Mouse (Mus musculus): ENCODE data around the gene Dhx9. TPM values are rescaled to one million over a fixed set of nuclear protein-coding genes. Genes with fewer than 3 reads are reported as not detected.
"Not testable (repeated sequence)": the region's sequence is repeated elsewhere in the genome, so short reads cannot be mapped to it uniquely, and the experiment has no call there.

The Dhx9 gene
- polyA plus RNA-seq, 1 experiment from 2014 or later: 46.8 TPM

GRCm38 (mm10) chr1:153424770-153425584 lies 62.5 kb downstream of the Dhx9 start, which contains the start of gene Shcbp1l:
Gene Shcbp1l (plus strand): TSS chr1:153425162.
- H3K9ac ChIP-seq (replicated peaks; ENCODE audit: low read depth, low read length): peak within 1 kb of the TSS; percentile 25; the same call in 1 of the 2 replicates
- H3K27me3 ChIP-seq (ENCODE audit: control insufficient read depth, insufficient read depth, low read length): no peaks in the 10 kb centered on the region
- peak; percentile 86 for ATAC-seq (ENCODE audit: insufficient number of reproducible peaks, insufficient read depth, low FRiP score, low read depth)
- H3K4me3 ChIP-seq (ENCODE audit: low read depth, low read length): peak within 1 kb of the TSS; percentile 43
- 1% methylated on average over 60 of the region's 60 CpGs for WGBS
- H3K36me3 ChIP-seq (ENCODE audit: control insufficient read depth, insufficient read depth, low read length): no peaks in the 10 kb centered on the region
- H3K9me3 ChIP-seq (ENCODE audit: control insufficient read depth, low read depth, low read length): no peaks in the 10 kb centered on the region
- peak within 1 kb of the TSS; percentile 94 for H3K4me2 ChIP-seq (replicated peaks; ENCODE audit: low read depth, low read length)
- no peak within 1 kb of the TSS for H3K27ac ChIP-seq (ENCODE audit: low read length)
- peaks cover 7% of the 10 kb centered on the region; the same call in 1 of the 2 replicates for H3K4me1 ChIP-seq (ENCODE audit: control insufficient read depth, insufficient read depth, low read length)

- H3K4me1 ChIP-seq (ENCODE audit: control insufficient read depth, insufficient read depth, low read length): peaks cover 7% of the 10 kb centered on the region; the same call in 1 of the 2 replicates
- WGBS: 11% methylated on average over 12 of the region's 12 CpGs
- no peak overlapping the region for H3K27ac ChIP-seq (ENCODE audit: low read length)
- ATAC-seq (ENCODE audit: insufficient number of reproducible peaks, insufficient read depth, low FRiP score, low read depth): no peak
- no peak overlapping the region for H3K9ac ChIP-seq (replicated peaks; ENCODE audit: low read depth, low read length)
- H3K27me3 ChIP-seq (ENCODE audit: control insufficient read depth, insufficient read depth, low read length): no peaks in the 10 kb centered on the region
- no peaks in the 10 kb centered on the region for H3K36me3 ChIP-seq (ENCODE audit: control insufficient read depth, insufficient read depth, low read length)
- H3K4me3 ChIP-seq (ENCODE audit: low read depth, low read length): peak overlapping the region; percentile 43; the same call in 1 of the 2 replicates
- H3K9me3 ChIP-seq (ENCODE audit: control insufficient read depth, low read depth, low read length): no peaks in the 10 kb centered on the region
- H3K4me2 ChIP-seq (replicated peaks; ENCODE audit: low read depth, low read length): peak overlapping the region; percentile 94
Observed at GRCm38 (mm10) chr1:153424271-153424670, 63.2 kb downstream of the Dhx9 start.

GRCm38 (mm10) chr1:153417805-153418204 lies 69.7 kb downstream of the Dhx9 start:
- H3K4me3 ChIP-seq (ENCODE audit: low read depth, low read length); H3K4me2 ChIP-seq (replicated peaks; ENCODE audit: low read depth, low read length); H3K9me3 ChIP-seq (ENCODE audit: control insufficient read depth, low read depth, low read length); H3K36me3 ChIP-seq (ENCODE audit: control insufficient read depth, insufficient read depth, low read length); H3K27ac ChIP-seq (ENCODE audit: low read length); H3K9ac ChIP-seq (replicated peaks; ENCODE audit: low read depth, low read length); H3K27me3 ChIP-seq (ENCODE audit: control insufficient read depth, insufficient read depth, low read length); ATAC-seq (ENCODE audit: insufficient number of reproducible peaks, insufficient read depth, low FRiP score, low read depth); H3K4me1 ChIP-seq (ENCODE audit: control insufficient read depth, insufficient read depth, low read length): not testable (repeated sequence)
- 68% methylated on average over 4 of the region's 4 CpGs for WGBS

GRCm38 (mm10) chr1:153416271-153416832 lies 71.1 kb downstream of the Dhx9 start:
- H3K27ac ChIP-seq (ENCODE audit: low read length); H3K27me3 ChIP-seq (ENCODE audit: control insufficient read depth, insufficient read depth, low read length); H3K9me3 ChIP-seq (ENCODE audit: control insufficient read depth, low read depth, low read length); H3K4me3 ChIP-seq (ENCODE audit: low read depth, low read length); H3K36me3 ChIP-seq (ENCODE audit: control insufficient read depth, insufficient read depth, low read length); H3K4me2 ChIP-seq (replicated peaks; ENCODE audit: low read depth, low read length); H3K9ac ChIP-seq (replicated peaks; ENCODE audit: low read depth, low read length); H3K4me1 ChIP-seq (ENCODE audit: control insufficient read depth, insufficient read depth, low read length); ATAC-seq (ENCODE audit: insufficient number of reproducible peaks, insufficient read depth, low FRiP score, low read depth): not testable (repeated sequence)
- WGBS: 72% methylated on average over 3 of the region's 3 CpGs

- H3K27ac ChIP-seq (ENCODE audit: low read length); H3K27me3 ChIP-seq (ENCODE audit: control insufficient read depth, insufficient read depth, low read length); H3K9ac ChIP-seq (replicated peaks; ENCODE audit: low read depth, low read length); H3K9me3 ChIP-seq (ENCODE audit: control insufficient read depth, low read depth, low read length); H3K4me2 ChIP-seq (replicated peaks; ENCODE audit: low read depth, low read length); H3K4me3 ChIP-seq (ENCODE audit: low read depth, low read length); H3K4me1 ChIP-seq (ENCODE audit: control insufficient read depth, insufficient read depth, low read length); H3K36me3 ChIP-seq (ENCODE audit: control insufficient read depth, insufficient read depth, low read length); ATAC-seq (ENCODE audit: insufficient number of reproducible peaks, insufficient read depth, low FRiP score, low read depth): not testable (repeated sequence)
- whole genome bisulfite sequencing: 65% methylated on average over 2 of the region's 5 CpGs
Observed at GRCm38 (mm10) chr1:153415742-153416141, 71.7 kb downstream of the Dhx9 start.

- WGBS: 85% methylated on average over 4 of the region's 4 CpGs
Observed at GRCm38 (mm10) chr1:153414962-153415361, 72.5 kb downstream of the Dhx9 start.

GRCm38 (mm10) chr1:153414114-153414723 lies 73.2 kb downstream of the Dhx9 start:
- H3K9me3 ChIP-seq (ENCODE audit: control insufficient read depth, low read depth, low read length); H3K27ac ChIP-seq (ENCODE audit: low read length); H3K36me3 ChIP-seq (ENCODE audit: control insufficient read depth, insufficient read depth, low read length); H3K27me3 ChIP-seq (ENCODE audit: control insufficient read depth, insufficient read depth, low read length); ATAC-seq (ENCODE audit: insufficient number of reproducible peaks, insufficient read depth, low FRiP score, low read depth); H3K9ac ChIP-seq (replicated peaks; ENCODE audit: low read depth, low read length); H3K4me3 ChIP-seq (ENCODE audit: low read depth, low read length); H3K4me2 ChIP-seq (replicated peaks; ENCODE audit: low read depth, low read length); H3K4me1 ChIP-seq (ENCODE audit: control insufficient read depth, insufficient read depth, low read length): not testable (repeated sequence)
- 87% methylated on average over 24 of the region's 24 CpGs for WGBS

More at GRCm38 (mm10) chr1:153414962-153415361, 72.5 kb downstream of the Dhx9 start:
- no peak overlapping the region for H3K9ac ChIP-seq (replicated peaks; ENCODE audit: low read depth, low read length)
- no peak for ATAC-seq (ENCODE audit: insufficient number of reproducible peaks, insufficient read depth, low FRiP score, low read depth)
- H3K9me3 ChIP-seq (ENCODE audit: control insufficient read depth, low read depth, low read length): no peaks in the 10 kb centered on the region
- H3K27ac ChIP-seq (ENCODE audit: low read length): no peak overlapping the region
- H3K4me1 ChIP-seq (ENCODE audit: control insufficient read depth, insufficient read depth, low read length): no peaks in the 10 kb centered on the region
- H3K36me3 ChIP-seq (ENCODE audit: control insufficient read depth, insufficient read depth, low read length): no peaks in the 10 kb centered on the region
- no peak overlapping the region for H3K4me3 ChIP-seq (ENCODE audit: low read depth, low read length)
- H3K4me2 ChIP-seq (replicated peaks; ENCODE audit: low read depth, low read length): no peak overlapping the region
- H3K27me3 ChIP-seq (ENCODE audit: control insufficient read depth, insufficient read depth, low read length): no peaks in the 10 kb centered on the region

- H3K4me2 ChIP-seq (replicated peaks; ENCODE audit: low read depth, low read length); H3K9ac ChIP-seq (replicated peaks; ENCODE audit: low read depth, low read length); H3K27me3 ChIP-seq (ENCODE audit: control insufficient read depth, insufficient read depth, low read length); H3K27ac ChIP-seq (ENCODE audit: low read length); H3K4me3 ChIP-seq (ENCODE audit: low read depth, low read length); H3K9me3 ChIP-seq (ENCODE audit: control insufficient read depth, low read depth, low read length); H3K4me1 ChIP-seq (ENCODE audit: control insufficient read depth, insufficient read depth, low read length); H3K36me3 ChIP-seq (ENCODE audit: control insufficient read depth, insufficient read depth, low read length): not testable (repeated sequence)
- ATAC-seq (ENCODE audit: insufficient number of reproducible peaks, insufficient read depth, low FRiP score, low read depth): peak; percentile 18; the same call in 1 of the 2 replicates
- WGBS: 80% methylated on average over 13 of the region's 13 CpGs
Observed at GRCm38 (mm10) chr1:153413397-153414020, 74.0 kb downstream of the Dhx9 start.

All from stomach, embryonic 14.5 days (tissue).